Mouse (Mus musculus) naive thymus-derived CD4-positive, alpha-beta T cell, adult 2 months (primary cell): ENCODE measurements around the gene Adgrg7.
A peak's percentile ranks its signal among the peaks of the same experiment; 100 is the strongest.

Source experiments
- DNase-seq: peaks from one replicate; pipeline ENCODE4 v3.0.0-alpha.2; 2011; ENCODE audit warnings: low read depth

The Adgrg7 gene

DNA sequence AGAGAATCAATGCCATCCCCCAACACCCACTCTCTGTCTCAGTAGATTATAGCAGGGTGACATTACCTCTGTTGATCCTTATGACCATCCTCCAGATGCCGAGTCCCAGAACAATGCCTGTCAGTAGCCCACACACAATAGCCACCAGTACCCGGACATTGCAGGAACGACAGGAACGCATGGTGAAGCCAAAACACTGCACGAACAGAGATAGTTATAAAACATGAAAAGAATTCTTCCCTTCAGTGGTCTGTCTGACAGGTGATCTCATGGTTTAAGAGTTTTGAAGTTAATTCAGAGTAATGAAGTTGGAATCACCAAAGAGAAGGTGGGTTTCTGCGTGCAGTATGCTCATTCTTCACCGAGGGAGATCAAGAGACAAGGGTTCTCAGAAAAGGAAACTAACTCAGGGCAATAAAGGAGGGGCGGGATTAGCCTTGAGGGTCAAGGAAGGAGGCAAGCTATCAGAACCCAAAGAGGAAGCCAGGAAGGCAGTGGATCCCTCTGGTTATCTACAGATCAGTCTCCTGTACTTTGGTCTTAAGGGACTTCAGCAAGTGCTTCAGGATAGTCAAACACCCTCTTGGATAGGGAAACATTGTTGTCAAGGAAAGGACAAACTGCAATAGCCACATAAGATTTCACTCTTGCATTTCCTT is at the start of gene Adgrg7:
Adgrg7 (minus strand) TSS at position 375 of the 659 bp plus-strand sequence.
- DNase-seq = no peak

DNA sequence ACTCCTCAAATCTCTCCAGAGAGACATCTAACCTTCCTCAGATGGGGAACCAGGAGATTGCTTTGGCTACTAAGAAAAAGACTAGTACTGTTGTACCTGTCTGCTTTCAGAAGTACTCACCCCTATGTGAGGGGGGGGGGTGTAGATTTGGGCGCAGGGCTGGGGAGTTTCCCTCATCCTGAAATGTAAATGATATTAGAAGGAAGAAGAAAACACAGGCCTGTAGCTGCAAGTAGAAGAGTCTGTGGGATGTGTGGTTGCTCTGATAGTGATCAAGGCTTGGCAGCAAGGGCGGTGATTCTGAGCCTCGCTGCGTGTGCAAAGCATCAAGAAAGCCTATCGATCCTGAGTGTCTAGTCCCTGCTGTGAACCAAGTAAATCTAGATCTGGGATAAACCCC is 47.3 kb upstream of the Adgrg7 start:
- no peak for DNase-seq

GRCm38 (mm10) chr16:56833312-56833711 is 37.7 kb upstream of the Adgrg7 start:
- no peak for DNase-seq

DNA sequence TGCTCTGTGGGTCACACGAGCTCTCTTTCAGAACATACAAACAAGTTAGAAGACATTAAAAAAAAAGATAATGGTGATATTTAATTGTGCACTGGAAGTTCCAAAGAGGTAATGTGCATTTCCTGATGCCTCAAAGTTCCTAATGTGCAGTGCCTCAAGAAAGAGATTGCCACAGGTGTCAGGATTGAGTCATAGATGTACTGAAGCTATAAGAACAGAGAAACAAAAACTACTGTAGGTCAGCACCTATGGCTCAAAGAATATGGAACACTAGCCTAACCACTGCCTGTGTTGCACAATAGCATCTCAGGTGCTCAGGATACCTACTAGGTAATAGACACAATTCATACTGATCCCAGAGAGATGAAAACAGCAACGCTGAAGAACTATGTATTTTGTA is 36.3 kb upstream of the Adgrg7 start:
- DNase-seq = no peak

DNA sequence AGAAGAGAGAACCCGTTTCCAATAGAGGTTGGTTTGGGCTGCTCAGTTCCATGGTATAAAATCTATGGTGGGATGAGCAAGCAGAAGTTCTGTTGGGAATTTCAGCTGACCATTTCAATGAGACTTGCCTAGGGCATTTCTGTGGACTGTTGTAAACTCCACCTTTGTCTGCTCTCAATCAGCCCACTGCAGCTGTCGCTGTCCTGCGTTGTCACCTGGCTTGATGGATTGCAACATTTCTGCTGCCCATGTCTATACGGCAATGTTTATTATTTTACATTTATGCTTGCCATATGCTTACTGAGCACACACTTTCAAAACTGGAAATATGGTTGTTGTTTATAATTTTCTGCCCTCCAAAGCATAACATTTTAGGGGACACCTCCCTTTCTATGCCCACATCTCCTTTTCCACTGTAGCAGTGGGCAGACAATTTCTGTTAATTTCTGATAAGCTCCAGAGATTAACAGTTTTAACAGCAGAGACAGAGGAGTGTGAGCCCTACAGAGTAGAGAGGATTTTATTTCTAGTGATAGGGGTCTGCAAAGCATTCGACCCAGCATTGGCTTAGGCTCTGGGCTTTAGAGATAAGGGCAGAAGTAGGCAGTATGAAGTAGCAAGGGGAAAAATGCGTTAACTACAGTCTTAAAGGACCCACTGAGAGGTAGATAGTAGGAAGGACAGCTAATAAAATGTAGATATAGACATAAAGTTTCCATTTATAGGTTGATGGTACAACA is 5.9 kb upstream of the Adgrg7 start:
- no peak for DNase-seq

- DNase-seq = peak; percentile 2
Measured at GRCm38 (mm10) chr16:56800946-56801345, 5.3 kb upstream of the Adgrg7 start.

GRCm38 (mm10) chr16:56800469-56800868 is 4.8 kb upstream of the Adgrg7 start:
- peak; percentile 61 for DNase-seq

DNA sequence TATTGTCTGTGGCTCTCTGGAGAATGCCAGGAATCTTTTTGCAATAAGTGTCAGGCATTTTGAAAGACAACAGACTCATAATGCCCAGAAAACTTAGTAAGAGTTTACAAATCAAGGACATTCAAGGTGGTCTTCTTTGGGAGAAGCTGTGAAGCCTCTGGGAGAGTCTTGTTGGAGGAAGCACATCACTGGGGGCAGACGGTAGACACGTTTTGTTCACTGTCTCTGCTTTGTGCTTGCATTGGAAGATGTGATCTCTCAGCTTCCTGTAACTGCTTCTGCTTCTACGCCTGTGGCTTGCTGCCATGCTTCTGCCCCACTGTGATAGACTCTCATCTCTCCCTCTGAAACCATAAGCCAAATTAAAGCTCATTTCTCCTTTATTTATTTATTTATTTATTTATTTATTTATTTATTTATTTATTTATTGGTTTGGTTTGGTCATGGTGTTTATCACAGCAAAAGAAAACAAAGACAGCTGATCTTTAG is 3.9 kb upstream of the Adgrg7 start:
- DNase-seq = no peak

DNA sequence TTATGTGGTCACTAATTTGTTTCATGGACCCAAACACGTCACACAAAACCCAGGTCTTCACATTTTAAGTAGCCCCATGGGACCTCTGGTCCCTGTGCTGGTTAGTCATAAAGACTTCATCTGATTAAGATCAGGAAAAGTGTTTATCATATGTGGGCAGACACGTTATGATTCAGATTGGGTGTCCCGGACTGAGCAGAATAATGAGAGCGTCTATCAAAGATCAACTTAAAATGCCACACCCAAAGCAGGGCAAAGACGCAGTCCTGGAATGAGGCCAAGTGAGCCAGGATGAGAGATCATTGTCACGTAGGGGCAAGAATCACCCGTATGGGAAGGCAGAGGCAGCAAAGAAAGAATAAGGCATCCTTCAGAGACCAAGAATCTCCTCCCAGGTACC is 3.2 kb upstream of the Adgrg7 start:
- no peak for DNase-seq

- no peak for DNase-seq
Measured at GRCm38 (mm10) chr16:56794383-56795144, 1.1 kb downstream of the Adgrg7 start.

DNA sequence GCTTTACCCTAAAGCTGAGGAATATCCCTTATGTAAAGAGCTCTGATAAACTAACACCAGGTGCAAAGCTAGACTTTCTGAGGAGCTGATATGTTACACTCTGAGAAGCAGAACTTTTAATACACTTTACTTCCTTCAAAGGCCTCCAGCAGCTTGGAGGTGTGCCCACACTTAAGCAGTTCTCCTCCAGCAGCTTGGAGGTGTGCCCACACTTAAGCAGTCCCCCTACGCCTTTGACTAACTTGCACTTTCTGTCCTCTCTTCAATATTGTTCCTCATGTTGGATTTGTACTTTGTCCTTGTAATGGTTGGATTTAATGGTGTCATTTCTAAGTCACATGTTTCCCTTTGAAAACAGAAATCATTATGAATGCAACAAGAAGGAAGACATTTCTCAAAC is 1.9 kb downstream of the Adgrg7 start:
- no peak for DNase-seq

DNA sequence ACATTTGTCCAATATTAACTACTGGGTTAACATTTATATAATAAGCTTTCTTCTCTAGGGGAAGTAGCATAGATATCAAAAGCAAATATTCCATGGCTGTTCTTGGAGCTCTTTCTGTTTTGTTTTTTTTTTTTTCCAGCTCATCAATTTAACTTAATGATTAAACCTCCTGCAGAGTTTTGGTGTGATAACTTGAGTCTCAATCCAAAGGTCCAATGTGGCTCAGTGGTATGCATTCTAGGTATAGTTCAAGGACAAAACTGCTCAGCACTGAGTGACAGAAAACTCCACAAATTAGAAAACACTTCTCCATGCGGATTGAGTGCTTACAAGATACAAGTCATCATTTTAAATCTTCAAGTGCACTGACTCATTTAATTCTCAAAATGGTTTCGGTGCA is 9.7 kb downstream of the Adgrg7 start:
- no peak for DNase-seq

DNA sequence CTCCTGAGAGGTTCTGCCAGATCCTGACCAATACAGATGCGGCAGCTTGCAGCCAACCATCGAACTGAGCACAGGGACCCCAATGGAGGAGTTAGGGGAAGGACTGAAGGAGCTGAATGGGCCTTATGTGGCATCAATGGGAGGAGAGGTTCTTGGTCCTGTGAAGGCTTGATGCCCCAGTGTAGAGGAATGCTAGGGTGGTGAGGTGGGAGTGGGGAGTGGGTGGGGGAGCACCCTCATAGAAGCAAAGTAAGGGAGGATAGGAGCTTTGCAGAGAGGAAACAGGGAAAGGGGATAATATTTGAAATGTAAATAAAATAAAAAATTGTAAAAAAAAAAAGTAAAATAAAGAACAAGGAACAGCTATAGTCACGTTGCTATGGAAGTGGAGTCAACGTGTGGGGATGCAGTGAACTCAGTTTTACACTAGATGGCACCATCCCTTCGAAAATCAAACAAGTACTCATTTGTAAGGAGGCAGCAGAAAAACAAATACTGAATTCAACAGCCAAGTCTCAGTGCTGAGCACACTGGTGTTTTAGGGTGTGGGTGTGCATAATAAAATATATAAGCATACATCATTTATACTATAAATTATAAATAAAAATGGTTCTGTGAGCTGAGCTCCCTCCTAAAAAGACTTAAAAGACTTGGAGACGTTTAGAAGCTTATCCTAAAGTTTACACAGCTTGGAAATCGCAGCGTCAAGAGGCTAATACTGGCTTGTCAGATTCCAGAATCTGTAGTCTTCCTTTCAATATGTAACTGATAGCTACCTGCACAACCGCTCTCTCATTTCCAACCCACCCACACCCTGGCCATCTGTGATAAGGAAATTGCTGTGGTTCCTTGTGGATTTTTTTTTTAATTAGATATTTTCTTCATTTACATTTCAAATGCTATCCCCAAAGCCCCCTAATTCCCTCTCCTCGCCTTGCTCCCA is 24.2 kb downstream of the Adgrg7 start:
- DNase-seq = peak; percentile 52

DNA sequence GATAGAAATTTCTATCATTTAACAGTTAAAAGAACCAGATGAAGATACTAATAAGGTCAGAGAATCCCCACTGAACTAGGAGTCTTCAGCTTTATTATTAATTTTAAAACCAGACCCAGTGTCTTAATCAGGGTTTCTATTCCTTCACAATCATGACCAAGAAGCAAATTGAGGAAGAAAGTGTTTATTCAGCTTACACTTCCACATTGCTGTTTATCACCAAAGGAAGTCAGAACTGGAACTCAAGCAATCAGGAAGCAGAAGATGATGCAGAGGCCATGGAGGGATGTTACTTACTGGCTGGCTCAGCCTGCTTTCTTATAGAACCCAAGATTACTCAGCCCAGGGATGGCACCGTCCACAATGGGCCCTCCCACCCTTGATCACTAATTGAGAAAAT is 66.6 kb downstream of the Adgrg7 start:
- no peak for DNase-seq

- DNase-seq = no peak
Measured at GRCm38 (mm10) chr16:56724927-56725326, 70.7 kb downstream of the Adgrg7 start.

GRCm38 (mm10) chr16:56722357-56722756 is 73.3 kb downstream of the Adgrg7 start:
- DNase-seq = no peak

- no peak for DNase-seq
Measured at GRCm38 (mm10) chr16:56719031-56719430, 76.6 kb downstream of the Adgrg7 start.

DNA sequence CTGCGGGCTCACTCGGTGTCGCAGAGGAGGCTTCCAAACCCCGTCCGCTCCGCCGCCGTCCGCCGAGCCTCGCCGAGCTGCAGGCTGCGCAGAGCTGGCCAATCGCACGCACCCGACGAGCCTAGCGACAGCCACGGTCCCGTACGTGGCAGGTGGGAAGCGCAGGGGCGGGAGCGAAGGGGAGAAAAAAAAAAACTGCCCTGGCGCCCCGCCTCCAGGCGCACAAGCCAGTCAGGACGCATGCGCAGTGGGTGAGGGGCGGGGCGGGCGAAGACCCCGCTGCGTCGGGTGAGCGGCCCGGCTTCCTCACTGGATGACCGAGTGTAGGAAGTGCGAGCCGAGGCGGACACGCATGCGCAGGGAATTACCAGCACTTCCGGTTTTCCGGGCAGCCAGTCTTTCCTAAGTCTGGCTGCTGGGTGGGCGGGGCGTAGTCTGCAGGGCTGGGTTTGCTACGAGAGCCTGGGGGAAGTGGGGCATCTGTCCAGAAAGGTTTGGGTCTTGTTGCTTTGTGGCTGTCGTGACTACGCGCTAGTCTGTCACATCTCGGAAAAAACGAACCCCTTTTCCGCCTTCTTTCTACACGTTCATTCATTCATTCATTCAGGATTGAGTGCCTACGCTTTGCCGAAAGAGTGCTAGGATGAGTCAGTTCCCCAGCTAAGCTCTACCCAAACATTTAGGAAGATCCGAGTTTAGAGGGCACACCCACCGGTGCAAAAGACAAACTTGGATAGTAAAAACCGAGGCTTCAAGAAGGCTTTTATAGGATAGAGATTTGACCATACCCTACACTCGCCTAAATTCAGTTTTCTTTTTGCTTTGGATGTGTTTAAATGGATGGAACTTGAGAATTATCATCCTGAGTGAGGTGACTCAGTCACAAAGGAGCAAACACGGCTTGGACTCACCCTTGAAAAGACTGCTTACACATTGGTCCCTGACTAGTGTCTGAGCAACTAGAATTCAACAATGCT is 78.1 kb downstream of the Adgrg7 start, which contains the start of gene Tfg:
Tfg (minus strand) TSS at position 227 of the 977 bp plus-strand sequence.
- DNase-seq = peak; percentile 99

- peak; percentile 50 for DNase-seq
Measured at GRCm38 (mm10) chr16:56716557-56717179, 79.0 kb downstream of the Adgrg7 start.

DNA sequence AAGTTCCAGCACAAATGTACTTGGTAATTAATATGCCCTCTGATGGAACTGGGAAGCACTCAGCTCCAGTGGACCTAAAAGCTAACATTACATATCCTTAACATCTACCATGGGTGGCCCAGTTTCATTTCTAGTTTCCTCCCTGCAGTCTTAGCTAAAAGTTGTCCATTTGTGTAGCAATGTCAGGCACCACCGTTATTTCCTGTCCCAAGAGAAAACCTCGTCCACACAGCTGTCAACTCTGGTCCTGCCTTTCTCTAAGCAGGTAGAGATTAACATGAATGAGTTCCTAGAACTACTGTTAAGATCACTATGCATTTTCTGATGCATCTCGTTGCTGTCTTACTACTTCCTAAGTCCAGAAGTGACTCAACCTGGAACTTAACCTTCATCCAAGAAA is 80.0 kb downstream of the Adgrg7 start:
- DNase-seq = peak; percentile 16
